Mouse (Mus musculus) spleen, adult 2 months (tissue): Measurements from ENCODE around the gene Trpv2. TPM values are rescaled to one million over a fixed set of nuclear protein-coding genes. Genes with fewer than 3 reads are reported as not detected.

ENCODE experiments used
- DNase-seq, 2 experiments: peaks; one replicate each; pipeline versions ENCODE4 v3.0.0 to v3.0.0-alpha.2; 2012 to 2021; ENCODE audit warnings: low spot score in 2 of 2, low read depth in 1 of 2
- H3K27ac ChIP-seq: fragments of 200-500 bp; 2 replicates; pipeline ENCODE4 v1.5.1; 2012; ENCODE audit warnings: low read length, inconsistent platforms; ENCODE audit not compliant: insufficient read depth
- H3K27me3 ChIP-seq: fragments of 200-500 bp; 2 replicates; pipeline ENCODE4 v1.6.1; 2012; ENCODE audit warnings: mild to moderate bottlenecking, moderate library complexity, low read length, inconsistent platforms; ENCODE audit not compliant: control insufficient read depth, insufficient read depth
- H3K36me3 ChIP-seq: fragments of 200-500 bp; 2 replicates; pipeline ENCODE4 v1.6.1; 2012; ENCODE audit warnings: mild to moderate bottlenecking, low read length, inconsistent platforms; ENCODE audit not compliant: control insufficient read depth, insufficient read depth
- H3K4me1 ChIP-seq: fragments of 200-500 bp; 2 replicates; pipeline ENCODE4 v1.6.1; 2011; ENCODE audit warnings: inconsistent platforms; ENCODE audit not compliant: control insufficient read depth, insufficient read depth, insufficient read length
- H3K4me3 ChIP-seq: fragments of 200-500 bp; 2 replicates; pipeline ENCODE4 v1.5.1; 2011; ENCODE audit warnings: mild to moderate bottlenecking, inconsistent platforms; ENCODE audit not compliant: insufficient read depth, insufficient read length; ENCODE audit errors: extremely low read depth
- CTCF ChIP-seq: fragments of 200-500 bp; IDR thresholded peaks from 2 replicates; pipeline ENCODE4 v1.5.1; 2011; ENCODE audit warnings: mild to moderate bottlenecking, inconsistent platforms; ENCODE audit not compliant: insufficient read depth, insufficient read length, insufficient replicate concordance; ENCODE audit errors: extremely low read depth
- POLR2A ChIP-seq: fragments of 200-500 bp; IDR thresholded peaks from 2 replicates; pipeline ENCODE4 v1.6.1; 2011; ENCODE audit warnings: low read depth, low read length, inconsistent platforms
- WGBS: fragments of 180-500 bp; shearing (Covaris S2); methylation state at CpG from one replicate; pipeline ENCODE4 v1.1.7; 2018; 5-methylcytosine and 5-hydroxymethylcytosine counted together
- polyA plus RNA-seq: library from polyadenylated mRNA; depleted of rRNA; stranded (reverse); fragments of >200 nt; gene quantifications from 2 replicates; pipeline ENCODE4 v1.2.3, GENCODE M21; 2012

The Trpv2 gene
- polyA plus RNA-seq, 1 experiment: 35.4 TPM

GRCm38 (mm10) chr11:62557205-62557604, 17.1 kb upstream of the Trpv2 start:
- no peaks in the 10 kb centered on the region for H3K27me3 ChIP-seq
- peaks cover 12% of the 10 kb centered on the region for H3K36me3 ChIP-seq
- 81% methylated on average over 5 of the region's 5 CpGs for WGBS
- H3K4me3 ChIP-seq: no peak overlapping the region
- H3K27ac ChIP-seq: no peak overlapping the region
- DNase-seq: no peak
- no peaks in the 10 kb centered on the region for H3K4me1 ChIP-seq
- TF ChIP-seq CTCF (no peak), POLR2A (no peak)

DNA sequence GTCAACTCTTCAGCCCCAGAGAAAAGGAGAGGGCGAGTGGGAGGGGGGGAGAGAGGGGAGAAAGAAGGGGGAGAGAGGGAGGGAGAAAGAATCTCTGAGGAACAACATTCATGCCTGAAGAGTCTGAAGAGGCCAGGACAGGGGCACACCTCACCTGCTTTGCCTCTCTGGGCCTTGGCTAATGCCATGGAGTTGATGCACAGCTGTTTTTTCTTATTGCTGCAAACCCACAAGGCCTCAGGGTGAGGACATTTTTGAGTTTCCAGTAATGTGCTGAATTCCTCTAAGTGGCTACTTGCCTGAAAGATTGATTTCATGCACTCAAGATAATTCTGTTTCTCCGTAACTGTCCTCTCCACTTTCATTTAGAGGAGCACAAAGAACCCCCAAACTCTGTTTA, 16.1 kb upstream of the Trpv2 start:
- no peaks in the 10 kb centered on the region for H3K4me1 ChIP-seq
- H3K36me3 ChIP-seq: peaks cover 11% of the 10 kb centered on the region
- H3K27me3 ChIP-seq: no peaks in the 10 kb centered on the region
- H3K27ac ChIP-seq: no peak overlapping the region
- no peak for TF ChIP-seq POLR2A
- no peak for DNase-seq
- H3K4me3 ChIP-seq: no peak overlapping the region
- 90% methylated on average over 2 of the region's 2 CpGs for WGBS

- Histone ChIP-seq H3K27ac (no peak overlapping the region), H3K4me1 (no peaks in the 10 kb centered on the region), H3K27me3 (no peaks in the 10 kb centered on the region), H3K4me3 (no peak overlapping the region), H3K36me3 (peaks cover 4% of the 10 kb centered on the region)
- no peak for TF ChIP-seq CTCF
- TF ChIP-seq POLR2A: no peak
- 39% methylated on average over 6 of the region's 6 CpGs for WGBS
- no peak for DNase-seq
Observed at GRCm38 (mm10) chr11:62558961-62559646, 15.2 kb upstream of the Trpv2 start.

- WGBS: 50% methylated on average over 43 of the region's 43 CpGs
- Histone ChIP-seq H3K4me3 (peak overlapping the region; percentile 24; the same call in 1 of the 2 replicates), H3K27ac (no peak overlapping the region), H3K27me3 (no peaks in the 10 kb centered on the region), H3K4me1 (no peaks in the 10 kb centered on the region), H3K36me3 (no peaks in the 10 kb centered on the region)
- TF ChIP-seq POLR2A (no peak), CTCF (no peak)
- DNase-seq: no peak
Observed at GRCm38 (mm10) chr11:62560463-62561016, 13.7 kb upstream of the Trpv2 start.

GRCm38 (mm10) chr11:62563590-62563989, 10.7 kb upstream of the Trpv2 start:
- no peak for DNase-seq
- H3K36me3 ChIP-seq: no peaks in the 10 kb centered on the region
- no peaks in the 10 kb centered on the region for H3K27me3 ChIP-seq
- TF ChIP-seq CTCF: no peak
- TF ChIP-seq POLR2A: no peak
- no peak overlapping the region for H3K4me3 ChIP-seq
- H3K27ac ChIP-seq: no peak overlapping the region
- H3K4me1 ChIP-seq: no peaks in the 10 kb centered on the region
- WGBS: 80% methylated on average over 2 of the region's 2 CpGs

GRCm38 (mm10) chr11:62565747-62566146, 8.5 kb upstream of the Trpv2 start:
- Histone ChIP-seq H3K27me3 (no peaks in the 10 kb centered on the region), H3K4me3 (no peak overlapping the region), H3K27ac (no peak overlapping the region), H3K36me3 (no peaks in the 10 kb centered on the region), H3K4me1 (no peaks in the 10 kb centered on the region)
- WGBS: 73% methylated on average over 7 of the region's 7 CpGs
- no peak for DNase-seq
- TF ChIP-seq POLR2A (no peak), CTCF (no peak)

DNA sequence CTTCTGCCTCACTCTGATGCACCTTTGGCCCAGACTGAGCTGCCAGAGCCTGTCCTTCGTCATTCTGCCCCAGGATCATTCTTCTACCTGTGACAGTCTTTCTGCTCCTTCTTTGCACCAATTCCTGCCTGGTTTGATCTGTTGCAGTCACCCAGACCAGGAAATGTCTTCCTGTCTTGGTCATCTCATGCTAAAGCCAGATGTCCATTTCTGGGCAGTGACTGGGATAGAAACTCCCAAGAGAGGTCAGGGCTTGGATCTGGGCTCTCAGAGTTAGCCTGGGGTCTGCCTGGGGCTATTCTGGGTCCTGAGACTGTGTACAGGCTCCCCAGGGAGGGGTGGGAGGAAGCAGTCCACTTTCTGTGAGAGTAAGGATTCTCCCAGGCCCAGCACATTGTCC, 8.1 kb upstream of the Trpv2 start:
- no peak for TF ChIP-seq POLR2A
- TF ChIP-seq CTCF: no peak
- Histone ChIP-seq H3K27me3 (no peaks in the 10 kb centered on the region), H3K4me1 (no peaks in the 10 kb centered on the region), H3K36me3 (no peaks in the 10 kb centered on the region), H3K4me3 (no peak overlapping the region), H3K27ac (no peak overlapping the region)
- 78% methylated on average over 1 of the region's 1 CpGs for WGBS
- DNase-seq: no peak

DNA sequence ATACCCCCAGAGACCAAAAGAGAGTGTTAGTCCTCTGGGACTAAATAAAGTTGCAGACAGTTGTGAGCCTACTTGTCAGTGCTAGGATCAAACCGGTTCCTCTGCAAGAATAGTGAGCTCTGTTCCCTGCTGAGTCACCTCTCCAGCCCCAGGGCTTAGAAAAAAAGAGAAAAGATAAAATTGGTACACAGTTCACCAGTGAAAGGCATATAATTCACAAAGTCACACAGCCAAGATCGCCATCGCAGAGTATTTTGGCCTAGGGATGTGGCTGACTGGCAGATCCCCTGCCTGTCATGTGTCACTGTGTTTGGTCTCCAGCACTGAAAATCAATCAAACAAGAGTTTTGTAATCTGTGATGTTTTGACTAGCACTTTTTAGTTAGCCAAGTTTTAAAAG, 6.0 kb upstream of the Trpv2 start:
- no peaks in the 10 kb centered on the region for H3K4me1 ChIP-seq
- no peaks in the 10 kb centered on the region for H3K36me3 ChIP-seq
- no peak for TF ChIP-seq POLR2A
- no peak for TF ChIP-seq CTCF
- no peak overlapping the region for H3K4me3 ChIP-seq
- no peak for DNase-seq
- 66% methylated on average over 3 of the region's 3 CpGs for WGBS
- no peak overlapping the region for H3K27ac ChIP-seq
- no peaks in the 10 kb centered on the region for H3K27me3 ChIP-seq
